Mouse (Mus musculus) cerebellum, adult 9-10 months (tissue): ENCODE data around the gene Gm28998.
"Not testable (repeated sequence)": the region's sequence is repeated elsewhere in the genome, so short reads cannot be mapped to it uniquely, and the experiment has no call there.

Experiments used
- DNase-seq: peaks from one replicate; pipeline ENCODE4 v3.0.0; 2022

Gm28998 gene

GRCm38 (mm10) chrY:7253487-7253886 lies at the start of gene Gm28998:
Gm28998 (plus strand) TSS chrY:7253787.
- DNase-seq: not testable (repeated sequence)
